Mouse (Mus musculus): ENCODE measurements around the gene Ankrd10.
"Not testable (repeated sequence)": the region's sequence is repeated elsewhere in the genome, so short reads cannot be mapped to it uniquely, and the experiment has no call there.

The Ankrd10 gene

GRCm38 (mm10) chr8:11635611-11636081, at the start of gene Ankrd10:
Gene Ankrd10, minus strand, starts transcription at chr8:11635757.
- in situ Hi-C loops (cut with MboI; ENCODE audit: unreplicated experiment in 2 of 2), result no loop called here

DNA sequence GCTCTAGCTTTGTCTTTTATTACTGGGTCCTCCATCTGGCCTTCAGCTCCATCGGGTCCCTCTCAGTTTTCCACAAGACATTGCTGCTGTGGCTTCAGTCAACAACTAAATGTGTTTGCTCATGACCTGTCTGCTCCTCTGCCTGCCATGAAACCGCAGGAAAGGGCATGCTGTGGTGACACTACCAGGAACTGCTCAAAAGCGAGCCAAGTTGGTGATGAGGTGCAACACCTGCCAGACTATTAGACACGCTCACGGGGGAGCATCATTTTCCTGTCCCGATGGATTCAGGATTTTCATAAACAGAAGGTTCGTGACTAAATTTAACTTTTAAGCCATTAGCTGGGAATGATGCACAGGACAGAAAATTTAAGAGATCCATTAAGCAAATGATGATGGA, 49.0 kb upstream of the Ankrd10 start:
- in situ Hi-C loops (cut with MboI; ENCODE audit: unreplicated experiment in 2 of 2), result no loop called here

DNA sequence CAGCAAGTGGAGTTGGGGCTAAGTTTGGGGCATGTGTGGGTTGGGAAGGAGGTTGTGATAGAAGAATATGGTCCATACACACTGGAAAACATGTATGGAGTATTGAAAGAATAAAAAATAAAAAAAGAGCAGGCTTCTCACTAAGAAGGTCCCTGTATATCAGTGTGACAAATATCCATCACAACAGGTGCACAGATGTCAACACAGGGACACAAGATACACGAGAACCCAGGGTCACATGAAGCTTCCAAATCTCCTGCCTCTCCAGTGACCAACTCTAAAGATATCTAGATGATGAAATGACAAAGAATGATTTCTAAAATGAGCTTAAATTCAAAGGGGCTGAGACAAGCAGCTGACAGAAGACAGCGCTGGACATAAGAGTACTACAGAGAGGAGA, 32.8 kb upstream of the Ankrd10 start:
- in situ Hi-C loops (cut with MboI; ENCODE audit: unreplicated experiment in 2 of 2), result no loop called here

DNA sequence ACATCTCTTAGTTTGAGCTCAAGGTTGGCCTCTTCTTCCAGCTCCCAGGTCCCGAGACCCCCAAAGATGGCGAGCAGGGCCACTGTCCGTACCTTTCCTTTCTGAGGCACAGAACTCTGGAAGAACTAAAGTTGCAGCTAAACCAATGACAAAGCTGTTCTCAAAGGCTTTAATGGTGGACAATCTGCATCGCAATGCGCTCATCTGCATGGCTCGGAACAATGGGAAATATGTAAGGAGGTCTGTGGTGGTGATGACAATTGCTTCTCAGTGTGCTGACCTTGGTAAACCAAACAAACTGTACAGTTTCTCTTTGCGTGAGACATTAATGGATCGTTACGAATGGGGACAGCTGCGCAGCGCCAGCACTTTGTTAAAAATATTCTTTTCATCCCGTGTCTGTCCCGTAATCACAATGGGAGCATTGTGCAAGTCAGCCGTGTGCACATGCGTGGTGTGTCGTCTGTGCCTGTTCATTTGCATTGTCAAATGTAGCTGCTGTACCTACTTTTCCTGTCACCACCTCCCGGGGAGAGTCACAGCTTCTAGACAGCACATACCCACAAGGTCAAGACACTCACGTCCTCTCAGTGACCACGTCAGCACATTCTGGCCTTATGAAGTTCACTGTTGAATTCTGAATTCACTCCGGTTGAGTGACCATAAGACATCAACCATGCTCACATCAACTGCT, 30.6 kb upstream of the Ankrd10 start:
- in situ Hi-C loops (cut with MboI; ENCODE audit: unreplicated experiment in 2 of 2), result not testable (repeated sequence)

DNA sequence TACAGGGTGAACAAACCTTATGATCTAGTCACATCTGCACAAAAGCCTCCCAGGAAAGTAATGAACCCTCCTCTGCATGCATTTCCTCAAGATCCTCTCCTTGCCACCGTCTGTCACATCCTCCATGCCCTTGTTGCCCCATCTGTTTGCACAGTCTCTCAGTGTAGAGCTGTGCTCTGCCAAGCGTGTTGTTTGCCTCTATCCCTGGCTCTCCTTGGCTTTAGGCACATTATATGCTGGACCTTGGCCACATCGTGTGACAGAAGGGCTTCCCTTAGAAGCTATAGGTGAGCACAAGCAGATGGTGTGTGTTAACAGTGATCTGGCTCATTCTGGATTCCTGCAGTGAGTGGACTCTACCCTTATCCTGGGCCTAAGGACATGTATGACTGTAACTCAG, 26.4 kb upstream of the Ankrd10 start:
- in situ Hi-C loops (cut with MboI; ENCODE audit: unreplicated experiment in 2 of 2), result no loop called here

DNA sequence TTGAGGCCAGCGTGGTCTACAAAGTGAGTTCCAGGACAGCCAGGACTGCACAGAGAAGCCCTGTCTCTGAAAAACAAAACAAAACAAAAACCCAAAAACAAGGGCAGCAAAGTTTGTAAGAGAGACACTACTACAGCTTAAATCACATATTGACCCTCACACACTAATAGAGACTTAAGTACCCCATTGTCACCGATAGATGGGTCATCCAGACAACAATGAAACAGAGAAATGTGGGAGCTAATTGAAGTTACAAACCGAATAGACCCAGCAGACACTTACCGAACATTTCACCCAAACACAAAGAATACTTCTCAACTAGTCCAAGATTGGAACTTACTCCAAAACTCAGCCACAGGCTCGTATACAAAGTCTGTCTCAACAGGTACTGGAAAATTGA, 14.5 kb upstream of the Ankrd10 start:
- in situ Hi-C loops (cut with MboI; ENCODE audit: unreplicated experiment in 2 of 2), result no loop called here

GRCm38 (mm10) chr8:11643123-11643522, 7.6 kb upstream of the Ankrd10 start:
- in situ Hi-C loops (cut with MboI; ENCODE audit: unreplicated experiment in 2 of 2), result no loop called here

DNA sequence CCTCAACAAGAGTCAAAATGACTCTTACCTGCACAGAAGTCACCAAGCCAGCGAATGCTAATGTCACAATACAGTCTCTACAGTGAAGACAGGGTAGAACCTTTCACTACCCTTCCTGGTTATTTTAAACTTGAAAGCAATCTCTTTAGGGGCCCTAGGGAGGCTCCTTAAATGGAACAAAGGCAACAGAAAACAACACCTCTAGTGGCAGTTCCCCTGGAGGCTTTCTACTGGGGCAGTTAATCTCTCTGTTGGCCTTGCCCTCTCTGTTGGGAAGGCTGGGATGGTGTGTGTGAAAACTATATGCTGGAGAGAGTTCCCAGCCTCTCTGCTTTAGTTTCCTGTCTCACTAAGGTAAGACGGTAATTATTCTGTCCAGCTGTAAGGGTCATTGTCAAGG, 5.0 kb upstream of the Ankrd10 start:
- in situ Hi-C loops (cut with MboI; ENCODE audit: unreplicated experiment in 2 of 2), result no loop called here

- in situ Hi-C loops (cut with MboI; ENCODE audit: unreplicated experiment in 2 of 2), result no loop called here
Measured at GRCm38 (mm10) chr8:11637531-11637930, 2.0 kb upstream of the Ankrd10 start.

- in situ Hi-C loops (cut with MboI; ENCODE audit: unreplicated experiment in 2 of 2), result no loop called here
Measured at GRCm38 (mm10) chr8:11636324-11637057, 934 bp upstream of the Ankrd10 start.

DNA sequence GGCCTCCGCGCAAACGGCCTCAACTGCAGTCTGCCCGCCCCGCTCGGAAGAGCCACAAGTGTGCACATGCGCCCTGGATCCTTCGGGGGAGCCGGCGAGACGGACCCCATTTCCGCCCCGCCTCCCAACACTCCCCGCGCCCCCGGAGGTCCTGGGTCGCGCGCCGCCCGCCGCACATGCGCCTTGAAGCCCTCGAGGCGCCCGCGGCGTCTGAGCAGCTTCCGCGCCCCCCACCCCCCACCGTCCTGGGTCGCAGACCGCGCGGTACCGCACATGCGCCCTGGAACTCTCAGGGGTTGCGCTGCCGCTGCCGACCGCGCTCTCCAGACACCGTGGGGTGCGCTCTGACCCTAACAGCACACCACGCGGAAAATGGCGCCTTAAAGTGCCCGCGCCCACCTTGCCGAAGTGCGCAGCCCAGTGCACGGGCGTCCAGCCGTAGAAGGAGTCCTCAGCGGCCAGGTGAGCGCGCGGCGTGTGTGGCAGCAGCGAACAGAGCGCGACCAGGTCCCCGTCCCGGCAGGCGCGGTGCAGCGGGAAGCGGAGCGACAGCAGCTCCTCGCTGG, 462 bp downstream of the Ankrd10 start:
- in situ Hi-C loops (cut with MboI; ENCODE audit: unreplicated experiment in 2 of 2), result no loop called here

DNA sequence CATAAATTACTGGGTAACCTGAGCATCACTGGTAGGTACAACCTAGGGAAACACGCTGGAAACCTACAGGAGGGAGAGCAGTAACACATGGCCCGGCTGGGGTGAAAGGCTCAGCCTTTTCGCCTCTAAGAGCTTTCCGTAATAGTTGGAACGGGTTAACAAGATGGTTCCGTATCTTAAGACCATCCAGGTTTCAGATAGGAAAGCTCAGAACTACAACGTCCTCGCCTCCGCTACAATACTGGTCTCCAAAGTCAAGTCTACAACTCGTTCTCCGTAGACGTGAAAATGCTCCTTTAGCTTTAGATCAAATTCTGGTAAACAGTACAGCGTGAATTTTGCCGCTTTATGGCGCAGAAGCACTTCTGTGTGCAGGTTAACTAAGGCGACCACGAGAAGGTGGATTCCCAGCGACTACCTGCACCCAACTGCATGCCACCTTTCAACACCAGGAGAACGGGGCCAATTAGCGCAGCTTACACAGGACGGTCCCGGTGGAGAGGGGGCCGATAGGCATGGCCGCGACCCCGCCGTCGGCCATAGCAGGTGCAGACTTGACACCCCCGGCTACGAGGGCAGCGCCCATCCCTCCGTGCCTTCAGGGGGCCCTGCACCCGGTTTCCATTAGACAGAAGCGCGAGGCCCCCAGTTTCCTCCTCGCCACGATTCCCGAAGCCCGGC, 1.1 kb downstream of the Ankrd10 start:
- in situ Hi-C loops (cut with MboI; ENCODE audit: unreplicated experiment in 2 of 2), result no loop called here

- in situ Hi-C loops (cut with MboI; ENCODE audit: unreplicated experiment in 2 of 2), result no loop called here
Measured at GRCm38 (mm10) chr8:11633414-11633813, 2.1 kb downstream of the Ankrd10 start.

- in situ Hi-C loops (cut with MboI; ENCODE audit: unreplicated experiment in 2 of 2), result no loop called here
Measured at GRCm38 (mm10) chr8:11632406-11632805, 3.2 kb downstream of the Ankrd10 start.

GRCm38 (mm10) chr8:11629206-11629605, 6.4 kb downstream of the Ankrd10 start:
- in situ Hi-C loops (cut with MboI; ENCODE audit: unreplicated experiment in 2 of 2), result loop anchor here in 1 of 2 experiments (10.0 kb wide), 1 partner anchor 66 kb away; no protein-coding TSS in a partner anchor

DNA sequence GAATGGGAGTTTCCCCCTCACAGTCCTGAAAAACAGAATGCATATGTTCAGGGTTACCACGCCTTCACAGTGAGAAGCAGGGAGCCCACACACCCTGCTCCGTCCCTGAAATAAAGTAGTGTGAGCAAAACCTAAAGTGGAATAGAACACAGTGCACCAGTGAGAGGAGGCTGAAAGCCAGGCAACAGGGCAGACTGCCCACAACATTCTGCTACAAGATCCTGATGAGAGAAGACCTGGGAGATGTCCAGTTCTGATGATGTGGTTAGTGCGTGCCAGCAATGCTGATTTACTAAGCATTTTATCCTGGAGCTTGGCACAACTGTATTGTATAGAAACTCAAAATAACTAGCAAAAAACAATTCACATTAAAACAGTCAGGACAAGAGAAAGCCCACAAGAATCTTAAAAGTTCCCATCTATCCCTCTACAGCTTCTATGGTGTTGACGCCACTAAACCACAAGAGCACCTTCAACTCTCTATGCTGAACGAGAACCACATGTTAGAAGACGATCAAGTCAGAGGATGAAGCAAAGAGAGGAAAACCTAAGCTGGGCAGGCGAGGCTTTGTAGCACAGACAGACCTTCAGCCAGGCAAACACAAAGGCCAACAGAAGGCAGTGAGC, 6.9 kb downstream of the Ankrd10 start:
- in situ Hi-C loops (cut with MboI; ENCODE audit: unreplicated experiment in 2 of 2), result loop anchor here in 1 of 2 experiments (10.0 kb wide), 1 partner anchor 66 kb away; no protein-coding TSS in a partner anchor

DNA sequence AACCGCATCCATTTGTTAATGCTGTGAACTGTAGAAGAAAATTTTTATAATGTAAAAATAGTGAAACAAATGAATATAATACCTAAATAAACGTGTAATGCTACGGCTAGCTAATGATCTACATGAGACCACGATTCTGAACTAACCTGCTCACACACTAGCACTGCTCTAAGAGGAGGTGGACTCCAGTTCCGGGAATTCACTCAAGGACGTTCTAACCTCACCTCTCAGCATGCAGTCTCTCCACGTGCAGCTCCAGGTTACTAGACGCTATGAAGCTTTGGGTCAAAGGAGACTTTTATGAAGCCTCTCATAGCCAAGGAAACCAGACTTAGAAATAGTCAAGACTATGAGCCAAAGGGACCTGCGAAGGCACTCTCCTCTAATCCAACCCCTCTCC, 7.8 kb downstream of the Ankrd10 start:
- in situ Hi-C loops (cut with MboI; ENCODE audit: unreplicated experiment in 2 of 2), result loop anchor here in 1 of 2 experiments (10.0 kb wide), 1 partner anchor 67 kb away; no protein-coding TSS in a partner anchor

DNA sequence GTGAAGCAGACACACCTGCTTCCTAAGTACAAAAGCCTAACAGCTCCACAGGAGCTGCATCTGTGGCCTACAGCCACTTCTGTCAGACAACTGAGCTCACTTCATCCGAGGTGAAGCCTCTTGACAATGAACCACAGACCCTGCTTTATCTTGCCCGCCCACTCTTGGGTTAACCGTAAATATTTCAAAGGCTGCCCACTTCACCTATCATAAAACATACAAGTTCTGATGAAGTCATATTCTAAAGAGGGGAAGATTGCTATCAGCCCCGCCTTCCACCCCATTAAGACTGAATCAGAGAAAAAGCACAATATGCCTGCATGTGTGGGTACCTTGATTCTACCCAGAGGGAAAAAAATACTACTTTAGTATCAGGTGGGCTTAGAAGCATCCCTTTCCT, 10.5 kb downstream of the Ankrd10 start:
- in situ Hi-C loops (cut with MboI; ENCODE audit: unreplicated experiment in 2 of 2), result loop anchor here in 1 of 2 experiments (10.0 kb wide), 1 partner anchor 70 kb away; no protein-coding TSS in a partner anchor

GRCm38 (mm10) chr8:11619091-11619490, 16.5 kb downstream of the Ankrd10 start:
- in situ Hi-C loops (cut with MboI; ENCODE audit: unreplicated experiment in 2 of 2), result loop anchor here (5.0 kb wide), 3 partner anchors 67 to 192 kb away; partner anchors contain the start of gene Cars2 (in 1 of the 2)

GRCm38 (mm10) chr8:11618063-11618462, 17.5 kb downstream of the Ankrd10 start:
- in situ Hi-C loops (cut with MboI; ENCODE audit: unreplicated experiment in 2 of 2), result loop anchor here (5.0 kb wide), 3 partner anchors 66 to 191 kb away; partner anchors contain the start of gene Cars2 (in 1 of the 2)
